Mouse (Mus musculus) monocyte, adult 5-6 weeks (primary cell): ENCODE data around the gene Scfd2. TPM values are rescaled to one million over a fixed set of nuclear protein-coding genes. Genes with fewer than 3 reads are reported as not detected.

Experiments
- ATAC-seq: fragments of 153-309, 156-312 bp; replicated peaks from 2 replicates; pipeline ENCODE4 v1.8.0; 2017; ENCODE audit warnings: mild to moderate bottlenecking; ENCODE audit not compliant: low TSS enrichment, insufficient number of reproducible peaks, severe bottlenecking, poor library complexity, low FRiP score
- total RNA-seq: library from RNA; stranded (forward); fragments of 200-1000, 200-491, 200-594 nt; gene quantifications from 3 replicates; pipeline ENCODE4 v1.2.3, GENCODE M21; 2017

Scfd2 gene
- total RNA-seq, 1 experiment from 2014 or later: 15.9 TPM

- no peak for ATAC-seq
Observed at GRCm38 (mm10) chr5:74199793-74200192, 331.8 kb downstream of the Scfd2 start.

GRCm38 (mm10) chr5:74198446-74198845, 333.1 kb downstream of the Scfd2 start:
- no peak for ATAC-seq

GRCm38 (mm10) chr5:74197541-74198330, 333.8 kb downstream of the Scfd2 start:
- no peak for ATAC-seq

- ATAC-seq: no peak
Observed at GRCm38 (mm10) chr5:74196307-74196618, 335.3 kb downstream of the Scfd2 start.

- ATAC-seq: no peak
Observed at GRCm38 (mm10) chr5:74195614-74196306, 335.8 kb downstream of the Scfd2 start.

GRCm38 (mm10) chr5:74194841-74195613, 336.5 kb downstream of the Scfd2 start, which contains the start of gene Rasl11b:
Gene Rasl11b, plus strand, starts transcription at chr5:74195286.
- no peak for ATAC-seq

- ATAC-seq: no peak
Observed at GRCm38 (mm10) chr5:74194027-74194840, 337.3 kb downstream of the Scfd2 start.

- ATAC-seq: no peak
Observed at GRCm38 (mm10) chr5:74193626-74194025, 337.9 kb downstream of the Scfd2 start.

- no peak for ATAC-seq
Observed at GRCm38 (mm10) chr5:74193008-74193407, 338.6 kb downstream of the Scfd2 start.

- no peak for ATAC-seq
Observed at GRCm38 (mm10) chr5:74190911-74191310, 340.6 kb downstream of the Scfd2 start.

GRCm38 (mm10) chr5:74190161-74190491, 341.4 kb downstream of the Scfd2 start:
- no peak for ATAC-seq

GRCm38 (mm10) chr5:74189484-74190160, 341.9 kb downstream of the Scfd2 start:
- no peak for ATAC-seq

GRCm38 (mm10) chr5:74188886-74189285, 342.7 kb downstream of the Scfd2 start:
- no peak for ATAC-seq

GRCm38 (mm10) chr5:74188076-74188475, 343.5 kb downstream of the Scfd2 start:
- no peak for ATAC-seq

GRCm38 (mm10) chr5:74184607-74185006, 347.0 kb downstream of the Scfd2 start:
- no peak for ATAC-seq

GRCm38 (mm10) chr5:74183118-74183517, 348.4 kb downstream of the Scfd2 start:
- no peak for ATAC-seq

- no peak for ATAC-seq
Observed at GRCm38 (mm10) chr5:74180216-74180615, 351.3 kb downstream of the Scfd2 start.

GRCm38 (mm10) chr5:74175526-74176270, 355.9 kb downstream of the Scfd2 start:
- ATAC-seq: no peak
